Mouse (Mus musculus) retina, postnatal 7 days (tissue): Measurements from ENCODE around the gene Sp6.

Experiments
- DNase-seq: peaks from one replicate; pipeline ENCODE4 v3.0.0-alpha.2; 2012; ENCODE audit warnings: low read depth, low spot score

Sp6 gene

GRCm38 (mm10) chr11:97013121-97013670 lies at the start of gene Sp6:
Sp6 (plus strand) TSS chr11:97013394.
- DNase-seq = no peak

GRCm38 (mm10) chr11:96963580-96963979 lies 49.6 kb upstream of the Sp6 start:
- peak; percentile 66 for DNase-seq

- DNase-seq = no peak
Measured at GRCm38 (mm10) chr11:96966172-96966571, 47.0 kb upstream of the Sp6 start.

GRCm38 (mm10) chr11:96966914-96967543 lies 46.2 kb upstream of the Sp6 start:
- DNase-seq = no peak

- no peak for DNase-seq
Measured at GRCm38 (mm10) chr11:96967544-96968269, 45.5 kb upstream of the Sp6 start.

- DNase-seq = no peak
Measured at GRCm38 (mm10) chr11:96968476-96968875, 44.7 kb upstream of the Sp6 start.

- no peak for DNase-seq
Measured at GRCm38 (mm10) chr11:96969280-96969722, 43.9 kb upstream of the Sp6 start.

GRCm38 (mm10) chr11:96969746-96970145 lies 43.4 kb upstream of the Sp6 start:
- no peak for DNase-seq

GRCm38 (mm10) chr11:96970341-96970740 lies 42.9 kb upstream of the Sp6 start:
- DNase-seq = no peak

GRCm38 (mm10) chr11:96972906-96973305 lies 40.3 kb upstream of the Sp6 start:
- no peak for DNase-seq

- no peak for DNase-seq
Measured at GRCm38 (mm10) chr11:96973426-96973964, 39.7 kb upstream of the Sp6 start.

GRCm38 (mm10) chr11:96974813-96975212 lies 38.4 kb upstream of the Sp6 start:
- DNase-seq = no peak

- DNase-seq = no peak
Measured at GRCm38 (mm10) chr11:96975511-96976378, 37.4 kb upstream of the Sp6 start.

GRCm38 (mm10) chr11:96976379-96976687 lies 36.9 kb upstream of the Sp6 start:
- DNase-seq = no peak

- peak; percentile 77 for DNase-seq
Measured at GRCm38 (mm10) chr11:96976911-96977591, 36.1 kb upstream of the Sp6 start.

- peak; percentile 100 for DNase-seq
Measured at GRCm38 (mm10) chr11:96977606-96978400, 35.4 kb upstream of the Sp6 start.

- DNase-seq = no peak
Measured at GRCm38 (mm10) chr11:96978401-96979246, 34.6 kb upstream of the Sp6 start.

GRCm38 (mm10) chr11:96979329-96979728 lies 33.9 kb upstream of the Sp6 start:
- no peak for DNase-seq

- no peak for DNase-seq
Measured at GRCm38 (mm10) chr11:96980021-96980420, 33.2 kb upstream of the Sp6 start.
